Mouse (Mus musculus) kidney, adult 2 months (tissue): Measurements from ENCODE around the gene Gm14137.

ENCODE experiments used
- CTCF ChIP-seq: fragments of 200-500 bp; conservative IDR thresholded peaks from 2 replicates; pipeline ENCODE4 v1.5.1; 2011; ENCODE audit warnings: low read depth, mild to moderate bottlenecking, control low read depth, low read length, moderate library complexity, mixed read lengths; ENCODE audit not compliant: insufficient read depth, insufficient read length
- POLR2A ChIP-seq: fragments of 200-500 bp; IDR thresholded peaks from one replicate; pipeline ENCODE4 v1.6.1; 2011; ENCODE audit warnings: low read depth, low read length, control low read depth

DNA sequence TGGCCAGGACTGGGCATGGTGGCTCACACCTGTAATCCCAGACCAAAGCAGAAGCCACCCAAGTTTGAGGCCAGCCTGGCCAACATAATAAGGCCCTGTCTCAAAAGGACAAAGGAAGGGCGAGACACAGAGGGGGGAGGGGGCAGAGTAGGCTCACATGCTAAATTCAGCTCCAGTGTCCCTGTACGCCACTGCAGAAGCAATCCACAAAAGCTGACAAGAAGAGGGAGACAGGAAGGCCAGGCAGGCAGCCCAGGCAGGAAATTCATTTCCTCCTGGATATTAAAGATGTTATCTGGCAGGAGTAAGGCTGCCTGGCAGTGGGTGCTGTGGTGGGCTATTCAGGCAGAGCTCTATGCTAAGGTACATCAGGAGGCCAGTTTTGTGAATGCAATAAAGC is 13.1 kb upstream of the Gm14137 start:
- TF ChIP-seq CTCF (no peak), POLR2A (no peak)
